Mouse (Mus musculus): ENCODE results near the gene Krtap29-1.

The Krtap29-1 gene

DNA sequence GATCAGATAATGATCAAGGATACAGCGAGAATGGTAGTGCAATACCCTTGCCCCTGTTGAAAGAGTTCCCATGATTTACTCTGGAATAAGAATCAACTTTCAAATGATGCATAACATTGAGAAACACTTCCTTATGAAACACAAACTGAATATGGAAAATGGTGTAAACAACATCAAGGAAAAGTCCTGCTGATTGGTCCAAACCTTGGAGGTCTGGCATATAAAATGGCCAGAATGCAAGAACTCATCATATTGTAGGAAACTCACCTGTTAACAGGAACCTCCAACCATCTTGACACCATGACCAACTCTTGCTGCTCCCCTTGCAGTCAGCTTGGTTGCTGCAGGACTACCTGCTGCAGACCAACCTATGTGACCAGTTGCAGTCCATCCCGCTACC, 30.7 kb downstream of the Krtap29-1 start, which contains the start of gene Krtap9-5:
TSS of gene Krtap9-5 (plus strand) at position 301 of the 400 bp plus-strand sequence.
- no peak for DNase-seq (ENCODE audit: extremely low read depth, low read depth, low spot score)

DNA sequence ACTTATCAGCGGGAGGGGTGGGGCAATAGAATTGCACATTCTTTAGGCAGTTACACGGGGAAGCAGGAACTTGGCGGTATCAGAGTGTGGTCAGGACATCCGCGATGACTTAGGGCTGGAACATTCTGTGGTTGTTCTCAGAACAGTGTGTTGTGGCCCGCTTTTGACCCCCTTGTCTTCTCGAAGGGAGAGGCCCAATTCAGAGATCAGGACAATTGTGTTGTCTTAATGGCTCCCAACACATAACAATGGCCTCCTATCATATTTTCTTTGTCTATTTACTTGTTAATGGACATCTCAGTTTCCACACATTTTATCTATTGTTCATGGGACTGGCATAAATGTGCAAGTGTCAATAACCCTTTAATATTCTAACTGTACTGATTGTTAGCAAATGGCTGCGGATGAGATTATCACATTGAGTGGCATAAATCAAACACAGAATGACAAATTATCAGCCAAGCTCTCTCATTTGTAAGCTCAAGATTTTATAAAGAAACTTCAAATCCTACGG, 41.0 kb downstream of the Krtap29-1 start:
- DNase-seq (ENCODE audit: extremely low read depth, low read depth, low spot score), result no peak

DNA sequence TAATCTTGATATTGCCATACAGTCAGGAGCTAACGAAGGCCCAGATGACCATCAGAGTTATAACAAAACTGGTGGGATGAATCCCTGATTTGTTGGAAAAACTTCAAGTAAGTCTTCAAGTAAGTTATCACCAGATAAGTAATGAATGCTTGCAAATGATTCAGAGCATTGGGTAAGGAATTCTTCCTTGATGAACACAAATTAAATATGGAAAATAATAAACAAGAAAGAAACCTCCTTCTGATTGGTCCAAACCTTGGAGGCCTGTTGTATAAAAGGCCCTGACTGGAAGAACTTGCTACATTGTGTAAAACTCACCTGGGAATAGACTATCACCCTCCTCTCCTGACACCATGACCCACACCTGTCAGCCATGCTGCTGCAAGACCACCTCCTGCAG, 42.9 kb downstream of the Krtap29-1 start, which contains the start of gene Krtap31-2:
TSS of gene Krtap31-2 (plus strand) at position 301 of the 400 bp plus-strand sequence.
- DNase-seq (ENCODE audit: extremely low read depth, low read depth, low spot score), result no peak
